Mouse (Mus musculus): ENCODE data around the gene Ninj1.

DNA sequence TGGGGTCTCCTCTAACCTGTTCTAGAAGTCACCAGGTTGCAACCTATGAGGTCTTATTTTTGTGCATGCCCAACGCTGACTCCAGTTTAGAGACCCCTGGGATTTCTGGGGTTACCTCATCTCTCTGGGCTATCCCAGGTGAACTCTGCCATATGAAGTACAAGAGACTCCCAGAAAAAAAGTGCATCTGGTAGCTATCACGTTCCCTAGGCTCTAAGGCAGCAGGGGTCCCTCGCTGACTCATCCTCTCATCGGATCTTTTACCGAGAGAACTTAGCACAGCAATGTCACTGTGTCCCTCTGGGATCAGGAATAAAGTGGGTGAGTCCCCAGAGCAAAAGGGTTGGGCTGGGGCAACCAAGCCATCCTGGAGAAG, 27.8 kb downstream of the Ninj1 start:
- no peak for TF ChIP-seq CTCF (conservative IDR thresholded peaks at IDR 0.05; ENCODE audit: insufficient read depth, insufficient read length, low read depth, low read length)
- TF ChIP-seq POLR2A (IDR thresholded peaks at IDR 0.05; ENCODE audit: low read depth, low read length), result no peak
